Comparison of ENCODE assay signal across 18 mouse cellular contexts in the genomic region with DNA sequence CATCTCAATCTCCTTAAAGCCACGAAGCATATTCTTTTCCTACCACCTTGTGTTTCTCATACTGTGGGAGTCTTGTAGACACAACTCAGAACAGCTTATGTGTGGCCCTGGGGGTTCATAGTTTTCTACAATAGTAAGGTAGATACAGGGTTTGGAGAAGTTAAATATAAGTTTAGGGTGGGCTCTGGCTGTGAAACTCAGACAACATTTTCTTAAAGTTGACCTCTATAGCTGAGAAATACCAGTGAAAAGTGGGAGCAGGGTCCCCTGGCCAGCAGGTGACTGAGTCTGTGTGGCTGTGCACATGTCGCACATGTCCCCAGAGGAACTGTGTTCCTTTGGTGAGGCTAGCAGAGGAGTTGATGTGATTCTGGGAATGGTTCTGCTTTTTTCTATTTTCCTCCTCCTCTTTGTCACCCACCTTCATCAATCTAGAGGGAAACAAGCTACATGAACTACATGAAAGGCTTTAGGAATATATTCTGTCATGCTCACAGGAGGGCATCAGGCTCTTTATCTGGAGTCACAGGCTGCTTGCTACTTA.
"Had no signal": no experiment of that assay in that cellular context is flagged by ENCODE, and none has a peak within 500 bp of the region (broad histone marks: within the 10 kb centered on the region; RNA-seq: fewer than 3 reads in every experiment).

No protein-coding gene starts in this region.

- DNase-seq: kidney, adult 18-20 months; kidney, adult 9 months; kidney, postnatal 14 days; liver; lung, adult 18-20 months; lung, postnatal 10 days; lung, postnatal 4 days; thymus, adult 18-20 months; thymus, postnatal 36 days had no signal

- H3K9ac ChIP-seq: limb, embryonic 13.5 days; liver, embryonic 12.5 days; liver, embryonic 15.5 days; lung, embryonic 15.5 days; midbrain, embryonic 13.5 days; neural tube, embryonic 12.5 days; neural tube, embryonic 15.5 days had no signal

- H3K4me1 ChIP-seq: limb, embryonic 13.5 days; liver, embryonic 12.5 days; liver, embryonic 15.5 days; lung, embryonic 15.5 days; midbrain, embryonic 13.5 days; neural tube, embryonic 12.5 days; neural tube, embryonic 15.5 days had no signal

- ATAC-seq: intestine, embryonic 16.5 days; liver, embryonic 12.5 days; midbrain, embryonic 13.5 days had no signal

- H3K4me3 ChIP-seq: limb, embryonic 10.5 days; limb, embryonic 13.5 days; liver, embryonic 12.5 days; liver, embryonic 15.5 days; lung, embryonic 15.5 days; midbrain, embryonic 13.5 days; neural tube, embryonic 12.5 days; neural tube, embryonic 15.5 days had no signal

- H3K9me3 ChIP-seq: liver, embryonic 12.5 days; liver, embryonic 15.5 days had no signal

- H3K36me3 ChIP-seq: limb, embryonic 10.5 days; limb, embryonic 13.5 days; liver, embryonic 12.5 days; liver, embryonic 15.5 days; lung, embryonic 15.5 days; neural tube, embryonic 12.5 days; neural tube, embryonic 15.5 days had no signal

- H3K27ac ChIP-seq: limb, embryonic 10.5 days; limb, embryonic 13.5 days; liver, embryonic 12.5 days; liver, embryonic 15.5 days; lung, embryonic 15.5 days; midbrain, embryonic 13.5 days; neural tube, embryonic 12.5 days; neural tube, embryonic 15.5 days had no signal

- H3K27me3 ChIP-seq: limb, embryonic 13.5 days; liver, embryonic 12.5 days; liver, embryonic 15.5 days; lung, embryonic 15.5 days; midbrain, embryonic 13.5 days; neural tube, embryonic 12.5 days; neural tube, embryonic 15.5 days had no signal

- H3K4me2 ChIP-seq: limb, embryonic 13.5 days; liver, embryonic 12.5 days; liver, embryonic 15.5 days; lung, embryonic 15.5 days; midbrain, embryonic 13.5 days; neural tube, embryonic 12.5 days; neural tube, embryonic 15.5 days had no signal
